Mouse (Mus musculus) heart, adult 10 weeks (tissue): ENCODE measurements around the gene Zfp51. TPM values are rescaled to one million over a fixed set of nuclear protein-coding genes. Genes with fewer than 3 reads are reported as not detected.

Experiments used
- polyA plus RNA-seq: library from polyadenylated mRNA; stranded (reverse); fragments of 350-450 nt; fragmentation: Illumina TruSeq; extraction: RNeasy Lipid Tissue Mini Kit (QIAGEN cat#74804); gene quantifications from one replicate; pipeline ENCODE4 v1.2.3, GENCODE M21; 2014; ENCODE audit warnings: low read depth, low replicate concordance

The Zfp51 gene
- 8.2 TPM for polyA plus RNA-seq

GRCm38 (mm10) chr17:21450138-21450704 is at the start of gene Zfp51:
Gene Zfp51, plus strand, starts transcription at chr17:21450374.

GRCm38 (mm10) chr17:21422664-21423599 is 27.2 kb upstream of the Zfp51 start, which contains the start of gene Zfp54:
Gene Zfp54, plus strand, starts transcription at chr17:21423227.

GRCm38 (mm10) chr17:21488760-21489499 is 38.8 kb downstream of the Zfp51 start, which contains the start of gene Zfp53:
Gene Zfp53, plus strand, starts transcription at chr17:21488998.

Other genes with a start within 250 kb of the Zfp51 start
- not detected for gene Vmn1r234, start 224.3 kb upstream of the Zfp51 start, polyA plus RNA-seq
- not detected for gene Vmn1r235, start 194.0 kb upstream of the Zfp51 start, polyA plus RNA-seq
- not detected for gene Vmn1r236, start 167.4 kb upstream of the Zfp51 start, polyA plus RNA-seq
- not detected for gene Vmn1r237, start 138.5 kb upstream of the Zfp51 start, polyA plus RNA-seq
- gene Zfp677, start 66.6 kb upstream of the Zfp51 start, polyA plus RNA-seq, result 1.3 TPM
- gene Zfp54, start 27.1 kb upstream of the Zfp51 start, polyA plus RNA-seq, result 2.3 TPM
- 3.6 TPM for gene Zfp53, start 38.6 kb downstream of the Zfp51 start, polyA plus RNA-seq
- gene Zfp52, start 85.2 kb downstream of the Zfp51 start, polyA plus RNA-seq, result 8.1 TPM
- gene Zfp948, start 116.6 kb downstream of the Zfp51 start, polyA plus RNA-seq, result 6.7 TPM
- 3.8 TPM for gene Zfp983, start 200.2 kb downstream of the Zfp51 start, polyA plus RNA-seq
- gene Gm10226, start 241.5 kb downstream of the Zfp51 start, polyA plus RNA-seq, result not detected